Mouse (Mus musculus) splenic B cell, adult 2 months (primary cell): Measurements from ENCODE around the gene Gm20388.

Source experiments
- DNase-seq: peaks from one replicate; pipeline ENCODE4 v3.0.0-alpha.2; 2011; ENCODE audit warnings: low read depth, low spot score
- H3K27me3 ChIP-seq: 2 replicates; pipeline ENCODE4 v1.6.1; 2012; ENCODE audit warnings: mild to moderate bottlenecking, low read length, moderate library complexity, mixed read lengths; ENCODE audit not compliant: control insufficient read depth, poor library complexity, insufficient read depth, severe bottlenecking
- H3K36me3 ChIP-seq: 2 replicates; pipeline ENCODE4 v1.6.1; 2012; ENCODE audit warnings: mild to moderate bottlenecking, low read length, moderate library complexity, mixed read lengths; ENCODE audit not compliant: control insufficient read depth, poor library complexity, insufficient read depth, severe bottlenecking

Gm20388 gene

DNA sequence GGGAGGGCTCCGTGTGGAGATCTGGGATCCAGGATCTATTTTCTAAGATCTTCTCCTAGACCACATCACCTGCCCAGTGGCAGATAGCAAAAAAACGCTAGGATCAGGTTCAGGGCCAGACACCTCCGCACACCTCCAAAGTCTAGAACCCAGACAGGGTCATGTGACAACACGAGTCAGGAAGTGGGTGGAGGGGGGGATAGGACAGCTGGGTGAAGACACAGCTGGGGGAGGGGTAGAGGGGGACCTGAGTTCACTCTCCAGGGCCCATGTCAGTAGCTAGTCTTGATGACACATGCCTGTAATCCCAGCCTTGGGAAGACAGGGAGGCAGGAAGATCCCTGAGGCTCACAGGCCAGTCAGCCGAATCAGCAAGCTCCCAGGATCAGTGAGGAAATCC, 1114.8 kb downstream of the Gm20388 start:
- no peak for DNase-seq
- no peaks in the 10 kb centered on the region for H3K36me3 ChIP-seq
- H3K27me3 ChIP-seq, result no peaks in the 10 kb centered on the region

DNA sequence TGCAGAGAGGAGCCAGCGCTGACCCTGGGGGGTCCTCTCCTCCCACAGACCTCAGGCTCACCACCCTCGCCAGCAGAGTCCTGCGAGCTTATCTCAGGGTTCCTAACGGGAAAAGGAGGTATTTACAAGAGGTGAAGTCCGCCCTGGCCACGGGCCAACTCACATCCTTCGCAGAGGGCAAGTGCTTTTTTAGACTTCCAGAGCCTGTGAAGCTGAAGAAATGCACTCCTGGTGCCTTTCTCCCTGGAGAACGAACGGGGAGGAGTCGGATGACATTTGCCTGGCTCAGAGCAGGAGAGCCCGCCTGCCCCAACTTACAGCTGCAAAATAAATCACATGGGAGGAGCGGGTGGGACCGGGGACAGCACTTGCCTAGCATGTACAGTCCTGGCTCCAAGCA, 1117.1 kb downstream of the Gm20388 start:
- Histone ChIP-seq H3K27me3 (no peaks in the 10 kb centered on the region), H3K36me3 (no peaks in the 10 kb centered on the region)
- DNase-seq, result no peak

DNA sequence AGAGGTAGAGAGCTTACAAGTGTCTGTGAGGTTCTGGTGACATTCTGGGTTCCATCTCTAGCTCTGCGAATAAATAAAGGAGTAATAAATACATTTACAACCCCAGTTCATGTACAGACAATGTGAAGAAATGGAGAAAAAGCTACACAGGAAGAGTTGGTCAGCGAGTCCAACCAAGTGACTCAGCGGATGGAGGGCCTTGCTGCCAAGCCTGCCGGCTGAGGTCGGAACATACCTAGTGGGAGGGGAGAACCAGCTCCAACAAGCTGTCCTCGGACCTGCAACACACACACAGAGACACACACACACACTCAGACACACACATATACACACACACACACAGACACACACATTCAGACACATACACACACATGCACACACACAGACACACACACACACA, 1118.4 kb downstream of the Gm20388 start:
- DNase-seq, result no peak
- Histone ChIP-seq H3K27me3 (no peaks in the 10 kb centered on the region), H3K36me3 (no peaks in the 10 kb centered on the region)

DNA sequence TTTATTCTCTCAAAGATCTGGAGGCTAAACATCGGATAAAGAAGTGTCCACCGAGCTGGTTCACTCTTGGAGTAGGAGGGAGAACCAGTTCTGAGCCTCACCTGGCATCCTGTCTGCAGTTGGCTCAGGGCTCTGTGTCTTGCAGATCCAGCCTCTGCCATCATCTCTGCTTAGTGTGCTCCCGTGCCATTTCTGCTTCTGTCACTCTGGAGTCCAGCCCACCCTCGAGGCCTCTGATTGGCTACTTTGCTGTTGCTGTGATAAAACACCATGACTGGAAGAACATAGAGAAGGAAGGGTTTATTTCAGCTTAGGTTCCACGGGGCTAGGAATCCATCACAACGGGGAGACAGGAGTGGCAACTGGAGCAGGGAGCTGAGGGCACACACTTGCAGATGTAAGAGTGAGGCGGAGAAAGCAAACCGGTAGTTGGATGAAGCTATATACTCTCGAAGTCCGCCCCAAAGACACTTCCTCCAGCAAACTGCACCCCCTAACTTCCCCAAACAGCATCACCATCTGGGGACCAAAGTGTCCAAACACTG, 1119.9 kb downstream of the Gm20388 start:
- Histone ChIP-seq H3K27me3 (no peaks in the 10 kb centered on the region), H3K36me3 (no peaks in the 10 kb centered on the region)
- DNase-seq, result no peak

DNA sequence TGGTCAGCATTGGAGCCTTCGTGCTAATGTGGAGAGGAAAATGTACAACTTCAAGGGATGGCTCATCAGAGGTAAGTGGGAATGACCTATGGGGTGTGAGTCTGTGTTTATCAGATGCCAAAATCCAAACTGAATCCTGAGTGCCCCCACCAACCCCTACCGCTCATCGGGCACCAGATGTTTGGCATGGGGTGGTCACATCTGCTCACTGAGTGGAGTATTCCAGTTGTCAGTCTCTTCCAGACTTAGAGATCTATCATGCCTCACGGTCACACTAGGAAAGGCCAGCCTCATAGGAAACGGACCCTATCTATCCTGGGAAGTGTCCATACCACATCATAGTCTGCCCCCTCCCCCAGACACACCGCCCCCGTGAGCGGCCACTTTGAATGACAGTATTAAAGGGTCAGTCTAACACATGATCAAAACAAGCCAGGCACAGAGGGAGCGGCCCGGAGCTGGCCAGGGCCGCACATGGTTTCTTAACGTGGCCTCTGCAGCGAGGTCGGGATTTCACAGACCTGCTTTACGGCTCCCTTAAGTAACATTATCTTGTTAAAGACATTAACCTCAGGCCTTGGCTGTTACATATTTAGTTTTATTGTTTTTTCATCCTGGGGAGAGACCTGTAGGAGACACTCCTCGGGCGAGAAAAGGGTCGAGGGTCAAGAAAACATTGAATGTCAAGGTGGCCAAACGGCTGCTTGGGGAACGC, 1122.8 kb downstream of the Gm20388 start:
- Histone ChIP-seq H3K36me3 (no peaks in the 10 kb centered on the region), H3K27me3 (no peaks in the 10 kb centered on the region)
- no peak for DNase-seq

DNA sequence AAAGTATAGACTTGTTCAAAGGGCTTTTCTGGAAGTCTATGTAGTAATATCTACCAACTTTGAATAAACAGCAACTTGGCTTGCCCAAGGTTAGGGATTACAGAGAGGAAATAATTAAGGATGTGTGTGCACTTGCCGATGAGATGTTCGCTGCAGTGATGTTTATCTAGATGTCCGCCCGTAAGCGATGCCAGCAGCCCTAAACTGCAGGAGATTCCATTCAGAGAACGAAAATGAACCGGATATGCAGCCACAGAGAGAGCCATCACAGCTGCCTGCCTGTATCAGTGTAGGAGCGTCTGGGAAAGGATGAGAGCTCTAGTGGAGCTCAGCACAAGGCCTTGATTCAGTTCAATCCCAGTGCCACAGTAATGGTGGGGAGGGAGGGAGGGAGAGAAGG, 1125.0 kb downstream of the Gm20388 start:
- Histone ChIP-seq H3K27me3 (no peaks in the 10 kb centered on the region), H3K36me3 (no peaks in the 10 kb centered on the region)
- DNase-seq, result no peak

DNA sequence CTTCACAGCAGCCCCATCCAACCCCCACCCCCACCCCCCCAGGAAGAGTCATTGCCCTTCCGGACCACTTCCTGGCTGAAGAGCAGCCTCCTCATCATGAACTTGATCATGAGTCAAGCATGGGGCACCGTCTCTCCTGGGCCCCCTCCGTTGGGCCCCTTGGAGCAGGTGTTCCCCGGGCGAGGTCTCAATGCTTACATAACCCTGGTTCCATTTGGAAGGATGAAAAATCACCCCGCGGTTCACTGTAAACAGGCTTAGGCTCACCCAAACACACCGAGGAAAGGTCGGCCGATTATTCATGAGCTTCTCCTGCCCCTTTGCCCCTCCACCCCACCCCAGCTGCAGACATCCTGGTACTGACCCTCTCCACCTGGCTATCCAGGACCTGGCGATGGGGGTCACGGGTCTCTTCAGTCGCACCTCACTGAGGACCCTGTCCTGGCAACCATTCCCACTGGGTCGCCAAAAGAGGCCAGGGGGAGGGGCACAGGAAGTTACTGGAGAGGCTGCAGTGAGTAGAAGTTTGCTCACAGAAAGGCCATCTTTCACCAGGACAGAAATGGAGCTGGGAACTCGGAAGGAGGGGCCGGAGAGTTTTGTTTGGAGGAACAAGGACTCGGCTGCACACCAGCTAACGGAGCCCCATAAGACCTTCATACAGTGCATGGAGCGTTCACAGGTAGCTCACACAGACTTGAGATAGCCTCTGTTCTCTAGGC, 1133.2 kb downstream of the Gm20388 start:
- no peak for DNase-seq
- Histone ChIP-seq H3K27me3 (no peaks in the 10 kb centered on the region), H3K36me3 (no peaks in the 10 kb centered on the region)

DNA sequence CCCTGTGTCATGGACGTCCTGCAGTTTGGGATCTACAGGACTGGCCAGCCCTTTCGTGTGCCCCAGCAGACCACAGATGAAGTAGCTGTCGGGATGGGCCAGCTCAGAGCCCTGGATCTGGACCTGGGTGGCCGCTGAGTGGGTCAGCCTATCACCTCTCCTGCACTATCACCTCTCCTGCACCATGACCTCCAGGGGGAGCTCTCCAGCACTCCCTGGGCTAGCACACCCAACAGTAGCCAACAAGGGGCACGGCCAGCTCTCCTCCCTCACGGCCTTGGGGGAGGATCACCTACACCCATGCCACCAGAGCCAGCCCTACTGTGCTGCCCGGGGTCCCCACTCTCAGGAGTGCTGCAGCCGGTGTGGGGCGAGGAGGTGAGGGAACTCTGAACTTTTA, 1136.8 kb downstream of the Gm20388 start:
- Histone ChIP-seq H3K36me3 (no peaks in the 10 kb centered on the region), H3K27me3 (no peaks in the 10 kb centered on the region)
- DNase-seq, result peak; percentile 20

DNA sequence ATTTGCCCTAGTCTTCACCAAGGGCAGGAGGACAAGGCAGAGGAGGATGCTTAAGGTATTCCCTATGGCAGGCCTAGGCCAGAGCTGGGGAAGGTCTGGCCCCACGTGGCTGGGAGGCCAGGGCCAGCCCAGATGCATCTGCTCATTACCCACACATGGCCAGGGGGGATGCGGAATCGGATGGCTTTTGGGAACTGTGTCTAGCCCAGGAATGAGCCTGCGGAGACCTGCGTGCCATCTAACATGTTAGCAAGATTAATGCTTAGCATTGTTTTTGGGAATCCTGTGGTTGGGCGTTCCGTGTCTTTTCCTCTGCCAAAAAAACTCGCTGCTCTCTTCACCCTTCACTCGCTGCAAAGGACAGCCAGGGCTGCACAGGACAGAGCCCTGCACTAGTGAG, 1147.4 kb downstream of the Gm20388 start:
- Histone ChIP-seq H3K36me3 (no peaks in the 10 kb centered on the region), H3K27me3 (no peaks in the 10 kb centered on the region)
- no peak for DNase-seq

DNA sequence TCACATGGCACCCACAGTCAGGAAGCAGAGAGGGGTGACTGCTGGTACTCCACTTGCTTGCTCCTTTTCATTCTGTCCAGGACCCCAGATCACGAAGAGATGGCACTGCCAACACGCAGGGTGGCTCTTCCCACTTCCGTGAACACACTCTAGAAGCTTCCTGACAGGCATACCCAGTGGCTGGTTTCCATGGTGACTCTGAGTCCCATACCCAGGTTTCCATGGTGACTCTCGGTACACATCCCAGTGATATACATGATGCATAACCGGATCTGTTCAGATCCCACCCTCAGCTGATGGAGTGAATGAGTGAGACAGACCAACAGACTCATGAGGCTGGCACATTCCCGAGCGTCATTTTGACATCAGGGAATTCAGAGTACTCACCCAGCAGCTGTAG, 1148.5 kb downstream of the Gm20388 start:
- no peak for DNase-seq
- H3K36me3 ChIP-seq, result no peaks in the 10 kb centered on the region
- no peaks in the 10 kb centered on the region for H3K27me3 ChIP-seq

DNA sequence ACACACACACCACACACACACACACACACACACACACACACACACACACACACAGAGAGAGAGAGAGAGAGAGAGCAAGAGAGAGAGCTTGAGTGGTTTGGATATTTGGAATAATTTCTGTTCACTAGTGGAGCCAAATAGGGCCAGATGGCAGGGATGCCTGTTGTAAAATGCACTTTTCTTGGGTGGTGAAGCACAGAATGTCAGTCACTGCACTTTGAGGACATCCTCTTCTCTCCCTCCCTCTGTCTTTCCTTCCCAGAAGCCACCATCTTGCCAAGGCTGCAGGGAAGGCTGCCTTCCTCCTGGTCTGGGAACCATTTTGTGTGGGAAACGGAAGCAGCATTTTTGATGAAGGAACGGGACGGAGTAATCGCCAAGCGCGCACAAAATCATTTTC, 1151.9 kb downstream of the Gm20388 start:
- Histone ChIP-seq H3K27me3 (no peaks in the 10 kb centered on the region), H3K36me3 (no peaks in the 10 kb centered on the region)
- DNase-seq, result no peak

DNA sequence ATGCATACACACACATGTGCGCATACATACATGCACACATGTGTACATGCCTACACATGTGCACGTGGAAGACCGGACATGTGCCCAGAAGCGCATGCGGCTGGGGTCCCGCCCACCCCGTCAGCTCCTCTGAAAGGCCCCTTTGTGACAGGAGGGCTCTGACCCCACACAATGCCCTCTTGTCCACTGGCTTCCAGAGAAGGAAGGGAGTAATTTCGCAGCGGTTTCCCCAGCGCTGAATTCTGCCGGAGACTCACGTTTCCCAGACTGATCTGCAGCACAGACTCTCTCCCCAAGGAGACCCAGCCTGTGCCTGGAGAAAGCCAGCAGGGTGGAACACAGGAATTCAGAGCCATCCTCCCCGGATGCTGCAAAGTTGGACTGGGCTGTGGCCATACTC, 1153.0 kb downstream of the Gm20388 start:
- DNase-seq, result no peak
- no peaks in the 10 kb centered on the region for H3K27me3 ChIP-seq
- H3K36me3 ChIP-seq, result no peaks in the 10 kb centered on the region

DNA sequence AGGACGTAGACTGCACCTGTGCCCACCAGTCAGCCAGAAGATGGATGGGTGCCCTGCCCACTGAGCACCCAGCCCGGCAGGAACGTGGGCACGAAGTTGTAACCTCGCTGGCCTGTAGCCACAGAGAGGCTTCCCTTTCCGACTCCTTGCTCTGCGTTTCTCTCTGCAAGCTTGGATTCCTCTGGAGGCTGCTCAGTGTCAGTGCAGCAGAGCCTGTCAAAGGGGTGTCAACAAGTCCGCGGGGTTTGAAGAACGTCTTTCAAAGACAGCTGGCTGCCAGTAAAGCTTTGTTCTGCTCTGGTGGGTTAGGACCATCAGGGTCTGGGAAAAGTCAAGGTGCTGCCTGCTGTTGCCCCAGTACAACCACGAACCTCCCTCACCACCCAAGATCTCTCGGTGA, 1160.8 kb downstream of the Gm20388 start:
- no peak for DNase-seq
- Histone ChIP-seq H3K36me3 (no peaks in the 10 kb centered on the region), H3K27me3 (no peaks in the 10 kb centered on the region)

DNA sequence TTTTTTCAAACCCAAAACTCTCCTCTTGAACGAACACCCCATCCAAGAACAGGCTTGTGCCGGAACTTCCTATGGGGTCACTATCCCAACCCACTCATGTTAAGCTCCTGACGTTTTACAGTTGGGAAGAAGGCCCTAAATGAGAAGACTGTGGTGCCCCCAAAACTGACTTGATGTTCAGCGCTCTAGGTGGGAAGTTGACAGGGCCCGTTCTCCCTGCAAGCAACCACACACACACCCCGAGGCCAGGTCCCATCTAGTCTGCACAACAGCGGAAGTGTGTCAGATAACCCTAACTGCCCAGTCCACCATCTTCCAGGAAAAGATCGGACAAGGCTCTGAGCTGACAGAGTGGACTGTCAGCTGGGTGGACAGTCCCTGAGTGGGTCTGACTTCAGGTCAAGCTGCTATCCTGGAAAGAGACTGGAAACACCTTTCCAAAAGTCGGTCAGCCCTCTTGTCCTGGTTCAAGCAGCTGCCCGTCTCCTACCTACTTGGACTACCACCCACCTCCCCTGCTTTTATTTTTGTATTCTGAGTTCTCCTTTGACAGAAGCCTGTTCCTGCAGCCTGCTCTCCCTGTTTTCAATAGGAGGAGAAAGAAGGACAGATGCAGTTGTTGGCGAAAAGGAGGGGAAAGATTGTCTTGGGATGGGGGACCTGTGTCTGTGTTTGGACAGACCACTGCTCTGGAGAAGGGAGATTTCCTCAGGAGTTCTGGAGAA, 1161.9 kb downstream of the Gm20388 start:
- no peak for DNase-seq
- H3K36me3 ChIP-seq, result no peaks in the 10 kb centered on the region
- H3K27me3 ChIP-seq, result no peaks in the 10 kb centered on the region
